Comparison of ENCODE assay signal across 8 mouse cellular contexts in genomic region chr16:22162066-22162511, GRCm38 (mm10). TPM values are rescaled to one million over a fixed set of nuclear protein-coding genes. Genes with fewer than 3 reads are reported as not detected.
DNase-seq lines count a peak whose midpoint lies in the region; ATAC-seq and TF ChIP-seq lines count a peak whose summit lies in the region.

No protein-coding gene starts in this region.

- no peaks in the 10 kb centered on the region for H3K27me3 ChIP-seq in testis, adult 2 months (ENCODE audit: control insufficient read depth, insufficient read depth, low read length)
- no peaks in the 10 kb centered on the region for H3K27me3 ChIP-seq in hindbrain, embryonic 10.5 days (ENCODE audit: insufficient read depth, poor library complexity, severe bottlenecking)
- H3K27me3 ChIP-seq in lung, embryonic 16.5 days (ENCODE audit: control insufficient read depth, insufficient read depth, low read depth, low read length), result no peaks in the 10 kb centered on the region

- H3K4me1 ChIP-seq in testis, adult 2 months (ENCODE audit: control insufficient read depth, insufficient read depth, low read length), result peaks cover 12% of the 10 kb centered on the region
- H3K4me1 ChIP-seq in hindbrain, embryonic 10.5 days (replicated peaks), result peaks cover 41% of the 10 kb centered on the region
- H3K4me1 ChIP-seq in lung, embryonic 16.5 days (replicated peaks; ENCODE audit: control insufficient read depth, insufficient read depth, low read length), result peaks cover 12% of the 10 kb centered on the region

- WGBS in hindbrain, embryonic 10.5 days, result under 1% methylated on average over 19 of the region's 19 CpGs
- WGBS in lung, embryonic 16.5 days, result under 1% methylated on average over 19 of the region's 19 CpGs

- no peak for TF ChIP-seq CTCF in testis, adult 2 months (IDR thresholded peaks at IDR 0.05; ENCODE audit: control insufficient read depth, insufficient read depth, insufficient replicate concordance, low read depth, low read length)

- H3K9me3 ChIP-seq in hindbrain, embryonic 10.5 days, result no peaks in the 10 kb centered on the region
- no peaks in the 10 kb centered on the region for H3K9me3 ChIP-seq in lung, embryonic 16.5 days (ENCODE audit: control insufficient read depth, low read length)

- H3K9ac ChIP-seq in lung, embryonic 16.5 days (ENCODE audit: low read length), result peak overlapping the region; percentile 95

- H3K4me3 ChIP-seq in testis, adult 2 months (ENCODE audit: control insufficient read depth, low read depth, low read length), result peak overlapping the region; percentile 43
- H3K4me3 ChIP-seq in hindbrain, embryonic 10.5 days, result peak overlapping the region; percentile 97
- H3K4me3 ChIP-seq in lung, embryonic 16.5 days (ENCODE audit: low read length), result peak overlapping the region; percentile 94

- H3K4me2 ChIP-seq in lung, embryonic 16.5 days (ENCODE audit: low read depth, low read length), result peak overlapping the region; percentile 92

- no peak for ATAC-seq in lung, embryonic 16.5 days (ENCODE audit: low read depth)
- no peak for ATAC-seq in CD4-positive, CD25-positive, alpha-beta regulatory T cell, adult 4 months

- no peaks in the 10 kb centered on the region for H3K36me3 ChIP-seq in testis, adult 2 months (ENCODE audit: control insufficient read depth, insufficient read depth, low read length)
- H3K36me3 ChIP-seq in hindbrain, embryonic 10.5 days, result no peaks in the 10 kb centered on the region
- no peaks in the 10 kb centered on the region for H3K36me3 ChIP-seq in lung, embryonic 16.5 days (ENCODE audit: control insufficient read depth, insufficient read depth, low read length)

- peak; percentile 10 for DNase-seq in gastrocnemius, postnatal 10 days
- DNase-seq in gastrocnemius, postnatal 25 days, result no peak
- DNase-seq in testis, postnatal 14 days (ENCODE audit: low spot score), result no peak
- peak; percentile 64 for DNase-seq in hindbrain, embryonic 10.5 days (ENCODE audit: low spot score)
- no peak for DNase-seq in left cerebral cortex, adult 11 months (ENCODE audit: low spot score)

- H3K27ac ChIP-seq in testis, adult 2 months (ENCODE audit: control insufficient read depth, insufficient read depth, low read depth, low read length), result no peak overlapping the region
- peak overlapping the region; percentile 99 for H3K27ac ChIP-seq in hindbrain, embryonic 10.5 days
- H3K27ac ChIP-seq in lung, embryonic 16.5 days (ENCODE audit: low read length), result peak overlapping the region; percentile 79

- TF ChIP-seq POLR2A in testis, adult 2 months (IDR thresholded peaks at IDR 0.05; ENCODE audit: control insufficient read depth, low read depth, low read length), result no peak

RNA-seq across cellular contexts. Expression of gene Igf2bp2, which starts 1.0 kb away (rescaled TPM):
- 10 to 100 TPM in 1 of 2 experiments, 1 to 10 TPM in 1; 8.4 to 16.6 TPM for total RNA-seq in gastrocnemius, postnatal 10 days (2021)
- 1 to 10 TPM; 3.5 to 6.5 TPM for total RNA-seq in gastrocnemius, postnatal 25 days (2021)
- 0.53 and 0.63 TPM in 2 replicates for polyA plus RNA-seq in testis, adult 2 months (2012; rRNA removed)
- 141 and 165 TPM in 2 replicates for polyA plus RNA-seq in hindbrain, embryonic 10.5 days (2016; fragmentation: Nextera tagmentation; extraction: Ambion mirVana)
- polyA plus RNA-seq in lung, embryonic 16.5 days (2015; fragmentation: Nextera tagmentation; extraction: Ambion mirVana), result 42.4 and 49.4 TPM in 2 replicates
- 1 to 10 TPM; 1.1 to 1.2 TPM for polyA plus RNA-seq in CD4-positive, CD25-positive, alpha-beta regulatory T cell, adult 4 months (2017; shearing (Covaris generic))

Comparison
In these comparisons a context has a peak if more than half of its experiments do, and no peak if none do; other contexts are left out.
1. DNase-seq: peak in gastrocnemius, postnatal 10 days (single experiment) and hindbrain, embryonic 10.5 days (single experiment); none in gastrocnemius, postnatal 25 days (single experiment), testis, postnatal 14 days (single experiment) and left cerebral cortex, adult 11 months (single experiment).
2. H3K4me3 ChIP-seq: peak in every context shown above with its lines; median percentile 97 in hindbrain, embryonic 10.5 days; 94 in lung, embryonic 16.5 days; 43 in testis, adult 2 months.
3. RNA of gene Igf2bp2, which starts 1.0 kb away (polyA plus RNA-seq): 141 to 165 TPM in hindbrain, embryonic 10.5 days and 42.4 to 49.4 TPM in lung, embryonic 16.5 days; 1.1 to 1.2 TPM in CD4-positive, CD25-positive, alpha-beta regulatory T cell, adult 4 months and 0.53 to 0.63 TPM in testis, adult 2 months; every median in the first group is over 10 times any median in the second.